Mouse (Mus musculus): Measurements from ENCODE around the gene Far1.
A peak's percentile ranks its signal among the peaks of the same experiment; 100 is the strongest.

The Far1 gene

DNA sequence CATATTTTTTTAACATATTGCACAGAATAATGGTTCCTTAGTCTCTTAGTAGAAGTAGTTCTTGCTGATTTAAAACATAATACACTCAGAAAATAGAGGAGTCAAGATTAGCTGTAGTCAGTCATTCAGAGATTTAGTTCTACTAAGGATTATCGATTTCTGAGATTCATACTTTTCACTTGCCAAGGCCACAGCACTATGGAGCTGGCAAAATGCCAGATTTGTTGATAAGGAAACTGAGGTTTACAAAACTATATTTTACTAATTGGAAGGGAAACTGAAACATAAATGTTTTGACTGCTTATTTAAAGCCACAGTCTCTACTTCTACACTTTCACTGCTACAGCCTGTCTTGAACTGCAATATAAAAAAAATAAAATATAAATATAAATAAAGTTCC is 53.3 kb downstream of the Far1 start:
- no peak for DNase-seq (ENCODE audit: extremely low spot score, low read depth, low spot score)

DNA sequence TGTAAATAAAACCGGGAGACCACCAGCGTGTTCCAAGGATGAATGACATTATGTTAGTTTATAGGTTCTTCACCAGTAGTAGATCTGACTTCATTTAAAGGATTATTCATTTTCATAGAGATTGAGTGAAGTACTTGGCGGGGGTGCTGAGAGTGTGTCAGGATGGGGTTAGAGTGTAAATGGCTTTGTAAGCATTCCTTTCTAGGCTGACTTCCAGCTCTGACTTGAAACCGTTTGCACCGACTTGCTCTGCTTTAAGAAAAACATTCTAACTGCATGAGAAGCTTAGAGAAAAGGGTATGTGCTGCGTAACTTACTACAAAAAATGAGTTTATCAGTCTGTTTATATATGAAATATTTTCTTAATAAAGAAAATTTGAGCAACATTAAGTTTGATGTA is 57.5 kb downstream of the Far1 start:
- no peak for DNase-seq (ENCODE audit: extremely low spot score, low read depth, low spot score)

DNA sequence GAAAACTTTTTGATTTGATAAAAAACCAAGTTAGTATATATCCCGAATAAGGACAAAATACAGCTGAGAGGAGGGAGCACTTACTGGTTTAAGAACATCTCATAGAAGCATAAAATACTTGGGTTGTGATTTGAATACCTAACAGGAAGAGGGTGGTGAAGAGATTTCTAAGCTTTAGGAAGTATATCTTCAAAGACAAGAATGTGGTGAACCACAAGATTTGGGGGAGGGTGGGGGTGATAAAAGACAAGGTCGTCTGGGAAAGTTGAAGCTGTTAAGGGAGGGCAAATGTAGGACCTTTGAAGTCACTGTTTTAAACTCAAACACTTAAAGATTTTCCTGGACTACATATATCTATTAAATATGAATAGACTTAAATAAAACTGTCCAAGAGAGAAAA is 59.1 kb downstream of the Far1 start:
- DNase-seq (ENCODE audit: extremely low spot score, low read depth, low spot score) = no peak

DNA sequence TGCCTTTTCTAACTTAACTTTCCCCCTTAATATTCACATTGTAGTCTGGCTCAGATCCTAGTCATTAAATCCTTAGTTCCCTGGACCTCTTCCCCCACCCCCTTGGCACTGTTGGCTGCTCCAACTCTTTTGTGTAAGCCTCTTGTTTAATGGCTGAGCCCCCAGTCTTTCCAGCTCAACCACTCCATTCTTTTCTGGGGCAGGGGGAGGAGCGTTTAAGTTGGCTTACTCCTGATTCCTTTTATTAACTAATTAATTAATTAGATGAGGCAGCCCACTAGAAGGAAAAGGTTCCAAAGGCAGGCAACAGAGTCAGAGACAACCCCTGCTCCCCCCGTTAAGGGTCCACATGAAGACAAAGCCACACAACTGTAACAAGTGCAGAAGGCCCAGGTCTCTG is 68.5 kb downstream of the Far1 start:
- no peak for DNase-seq (ENCODE audit: extremely low spot score, low read depth, low spot score)

DNA sequence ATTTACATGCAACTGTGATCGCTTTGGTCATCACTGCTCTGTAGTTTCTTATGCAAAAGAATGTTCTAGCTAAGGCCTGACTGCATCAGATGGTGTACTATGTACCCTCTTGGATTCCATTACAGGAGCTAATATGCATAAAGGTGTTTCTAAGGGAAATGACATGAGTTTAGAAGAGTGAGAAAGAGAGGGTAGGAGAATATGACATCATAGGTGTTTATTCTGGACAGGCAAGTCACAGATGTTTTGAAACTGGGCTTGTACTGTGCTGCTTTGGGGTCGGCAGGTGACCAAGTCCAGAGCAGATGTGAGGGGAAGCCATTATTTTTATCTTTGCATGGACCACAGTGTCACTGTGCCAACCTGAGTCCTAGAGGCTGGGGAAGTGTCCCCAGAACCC is 75.6 kb downstream of the Far1 start:
- DNase-seq (ENCODE audit: extremely low spot score, low read depth, low spot score) = no peak

DNA sequence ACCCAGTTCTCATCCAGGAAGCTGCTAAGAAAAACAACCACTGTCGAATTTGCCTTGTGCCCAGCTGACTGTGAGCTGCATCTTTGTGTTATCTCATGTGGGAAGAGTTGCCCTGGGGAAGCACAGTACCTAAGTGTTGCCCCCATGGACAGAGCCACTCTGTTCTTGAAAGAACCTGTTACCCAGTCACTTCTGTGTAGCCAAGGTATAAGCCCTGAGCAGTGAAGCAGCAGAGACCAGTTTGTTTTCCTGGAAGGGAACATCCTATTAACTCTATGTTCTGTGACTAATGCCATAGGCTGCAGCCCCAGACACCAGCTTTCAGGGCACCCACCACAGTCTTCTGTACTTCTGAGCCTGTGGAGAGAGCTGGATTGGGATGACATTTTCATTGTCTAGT is 76.7 kb downstream of the Far1 start:
- DNase-seq (ENCODE audit: extremely low spot score, low read depth, low spot score) = no peak

DNA sequence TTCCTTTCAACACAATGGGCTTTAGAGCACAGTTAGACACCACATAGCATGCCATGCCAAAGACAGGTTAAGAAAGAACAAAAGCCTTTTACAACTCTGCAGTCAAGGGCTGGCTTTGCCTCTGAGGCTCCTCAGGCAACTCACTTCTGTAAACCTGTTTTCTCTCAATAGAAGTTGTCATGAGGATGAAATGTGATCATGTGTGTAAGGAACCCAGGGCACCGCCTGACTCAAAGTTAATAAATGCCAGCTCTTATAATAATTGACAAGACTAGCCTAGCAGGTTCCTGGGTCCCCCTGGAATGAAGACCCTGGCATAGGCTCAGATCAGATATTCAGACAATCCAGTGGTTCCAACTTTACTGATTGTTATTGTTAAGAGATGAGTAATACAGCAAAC is 77.5 kb downstream of the Far1 start:
- no peak for DNase-seq (ENCODE audit: extremely low spot score, low read depth, low spot score)

DNA sequence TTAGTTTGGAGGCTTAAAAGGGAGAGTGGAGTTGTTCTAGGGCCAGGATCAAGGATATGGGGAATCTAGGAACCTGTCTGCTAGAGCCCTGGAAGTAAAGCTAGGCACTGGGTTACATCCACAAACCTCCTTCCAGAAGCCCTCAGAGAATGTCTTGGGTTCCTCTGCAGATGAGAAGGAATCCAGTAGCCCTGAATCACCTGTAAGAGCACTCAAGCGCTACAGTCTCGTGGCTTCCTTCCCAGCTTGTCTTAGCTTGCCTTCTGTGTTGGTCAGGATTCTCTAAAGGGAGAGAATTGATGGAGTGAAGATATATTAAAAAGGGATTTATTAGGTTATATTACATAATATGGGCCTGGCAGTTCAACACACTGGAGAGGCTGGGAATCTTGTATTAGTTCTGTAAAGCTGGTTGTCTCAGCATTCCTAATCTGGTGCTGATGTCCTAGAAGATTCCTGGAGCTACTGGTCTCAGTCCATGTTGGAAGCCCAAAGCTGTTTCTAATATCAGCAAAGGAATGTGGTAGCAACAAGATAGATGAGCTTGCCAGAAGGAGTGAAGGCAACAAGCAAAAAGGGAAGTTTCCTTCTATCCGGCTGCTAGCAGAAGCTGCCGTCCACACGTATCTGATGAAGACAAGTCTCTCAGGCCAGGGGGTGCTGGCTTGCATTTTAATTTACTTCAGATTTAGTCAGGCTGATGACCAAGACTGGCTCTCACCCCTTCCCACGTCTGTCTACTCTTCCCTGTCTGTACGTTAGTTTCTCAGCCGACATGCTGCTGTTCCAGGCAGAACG is 78.1 kb downstream of the Far1 start:
- no peak for DNase-seq (ENCODE audit: extremely low spot score, low read depth, low spot score)

DNA sequence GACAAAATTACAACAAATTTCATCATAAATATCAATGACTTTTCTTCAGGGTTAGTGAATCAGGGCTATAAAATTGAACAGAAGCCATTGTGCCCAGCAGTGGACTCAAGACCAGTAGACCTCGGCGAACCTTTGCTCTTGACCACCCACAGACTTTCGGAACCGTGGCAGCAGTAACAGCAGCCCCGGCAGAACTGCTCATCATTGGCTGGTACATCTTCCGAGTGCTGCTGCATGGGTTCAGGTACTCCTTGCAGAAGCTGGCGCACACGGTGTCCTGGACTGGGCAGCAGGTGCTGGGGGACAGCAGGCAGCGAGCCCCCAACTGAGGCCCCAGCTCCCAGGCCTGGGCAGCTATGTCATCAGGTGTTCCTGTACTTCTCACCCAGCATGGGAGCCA is 79.1 kb downstream of the Far1 start:
- DNase-seq (ENCODE audit: extremely low spot score, low read depth, low spot score) = no peak

DNA sequence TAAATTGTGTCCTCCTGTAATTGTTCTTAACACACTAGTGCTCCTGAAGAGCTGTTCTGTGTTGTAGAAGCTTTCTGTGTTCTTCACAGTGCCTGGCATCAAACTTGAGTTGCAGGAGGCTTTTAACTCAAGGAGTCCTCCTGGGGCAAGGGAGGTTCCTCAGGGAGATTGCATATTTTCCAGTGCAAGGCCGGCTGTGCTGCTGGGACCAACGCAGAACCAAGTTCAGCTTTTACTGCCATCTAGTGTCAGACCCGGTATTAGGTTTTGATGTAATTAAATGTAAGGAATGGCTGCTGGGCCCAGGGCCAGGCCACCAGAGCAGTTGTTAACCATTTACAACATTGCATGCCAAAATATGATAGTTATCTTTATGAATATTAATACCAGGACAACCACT is 80.7 kb downstream of the Far1 start:
- peak; percentile 47 for DNase-seq (ENCODE audit: extremely low spot score, low read depth, low spot score)

DNA sequence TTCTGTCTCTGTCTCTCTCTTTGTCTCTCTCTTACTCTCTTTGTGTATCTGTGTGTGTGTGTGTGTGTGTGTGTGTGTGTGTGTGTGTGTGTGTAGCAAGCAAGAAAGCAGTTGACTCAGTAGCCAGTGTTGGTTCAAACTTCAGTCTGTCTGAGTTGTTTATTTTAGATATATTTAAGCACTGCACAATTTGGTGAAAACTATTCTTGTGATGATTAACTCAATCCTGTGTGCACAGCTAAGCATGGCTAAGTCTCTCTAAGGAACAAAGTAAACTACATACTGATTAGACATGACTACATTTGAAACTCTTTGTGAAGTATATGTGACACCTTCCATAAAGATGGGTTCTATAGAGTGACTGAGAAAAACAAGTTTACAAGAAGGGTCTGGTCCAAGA is 83.6 kb downstream of the Far1 start:
- no peak for DNase-seq (ENCODE audit: extremely low spot score, low read depth, low spot score)

DNA sequence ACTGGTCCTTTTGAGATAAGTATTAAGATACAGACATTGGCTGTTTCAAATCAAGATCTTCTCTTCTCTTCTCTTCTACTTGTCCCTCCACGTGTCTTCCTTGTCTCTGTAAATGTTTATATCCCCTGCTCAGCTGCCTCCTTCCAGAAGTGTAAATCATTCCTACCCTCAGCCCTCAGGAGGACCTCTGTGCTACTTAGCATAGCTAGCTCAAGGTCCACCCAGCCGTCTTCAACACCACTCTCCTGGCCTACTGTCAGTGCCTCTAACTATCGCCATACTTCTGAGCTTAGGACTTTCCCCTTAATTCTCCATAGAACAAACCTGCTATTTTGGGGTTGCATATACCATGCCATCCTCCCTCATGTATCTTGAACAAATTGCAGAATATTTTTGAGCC is 88.2 kb downstream of the Far1 start:
- DNase-seq (ENCODE audit: extremely low spot score, low read depth, low spot score) = no peak

DNA sequence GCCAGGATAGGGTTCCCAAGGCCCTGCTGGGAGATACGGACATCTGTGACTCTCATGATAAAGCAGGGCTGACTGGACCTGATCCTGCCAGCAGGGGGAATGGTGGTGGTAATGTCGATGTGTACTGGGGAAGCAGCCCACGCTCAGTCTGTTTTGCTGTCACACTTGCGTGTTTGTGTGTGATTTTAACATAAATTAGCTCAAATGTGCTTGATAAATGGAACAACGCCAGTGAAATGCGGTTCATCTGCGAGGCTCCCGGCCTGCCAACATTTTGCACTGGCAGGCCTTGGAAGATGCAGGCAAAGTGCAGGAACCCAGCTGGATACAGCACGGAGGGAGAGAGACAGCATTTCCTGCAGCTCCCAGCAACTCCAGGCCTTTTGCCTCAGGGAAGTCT is 94.3 kb downstream of the Far1 start:
- DNase-seq (ENCODE audit: extremely low spot score, low read depth, low spot score) = no peak

DNA sequence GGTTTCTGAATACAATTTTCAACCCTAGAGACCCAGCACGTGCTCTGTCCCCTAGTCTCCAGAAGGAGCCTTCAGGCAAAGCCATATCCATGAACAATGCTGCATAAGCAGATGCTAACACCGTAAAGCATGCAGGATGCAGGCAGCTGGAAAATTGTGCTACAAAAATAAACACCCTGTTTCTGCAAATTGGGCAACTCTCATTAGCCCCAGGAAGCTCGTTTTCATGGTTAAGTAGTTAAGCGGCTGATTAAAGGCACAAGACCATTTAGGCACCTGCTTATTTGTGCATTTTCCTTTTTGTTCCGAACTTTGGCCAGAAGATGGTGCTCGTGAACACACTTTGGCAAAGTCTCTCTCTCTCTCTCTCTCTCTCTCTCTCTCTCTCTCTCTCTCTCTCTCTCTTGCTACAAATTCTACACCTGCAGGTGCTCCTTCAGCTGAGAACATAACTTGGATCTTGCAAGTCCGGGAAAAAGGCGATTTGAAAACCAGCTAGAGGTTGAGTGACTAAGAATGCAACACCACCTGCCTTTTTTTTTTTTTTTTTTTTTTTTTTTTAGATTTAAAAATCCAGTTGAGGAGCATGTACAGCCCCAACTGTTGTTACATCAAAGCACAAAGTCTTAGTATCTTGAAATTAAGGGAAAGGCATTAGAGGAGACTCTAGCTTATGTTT is 95.5 kb downstream of the Far1 start:
- DNase-seq (ENCODE audit: extremely low spot score, low read depth, low spot score) = peak; percentile 52

DNA sequence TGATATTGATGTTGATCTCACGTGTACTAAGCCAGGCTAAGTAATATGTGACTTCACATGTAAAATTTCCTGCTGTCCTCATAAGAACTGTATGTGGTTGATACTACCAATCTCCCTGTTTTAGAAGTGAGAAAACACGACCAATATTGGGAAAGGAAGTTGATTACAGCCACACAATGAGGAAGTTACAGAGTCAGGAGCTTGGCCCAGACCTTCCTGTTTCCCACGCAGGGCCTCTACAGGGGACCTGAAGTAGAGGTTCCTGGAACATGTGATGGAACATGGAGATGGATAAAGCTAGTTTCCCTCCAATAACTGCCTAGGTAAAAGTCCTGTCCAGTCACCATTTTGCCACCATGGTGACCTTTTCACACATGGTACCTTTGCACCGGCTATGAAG is 99.0 kb downstream of the Far1 start:
- DNase-seq (ENCODE audit: extremely low spot score, low read depth, low spot score) = no peak

DNA sequence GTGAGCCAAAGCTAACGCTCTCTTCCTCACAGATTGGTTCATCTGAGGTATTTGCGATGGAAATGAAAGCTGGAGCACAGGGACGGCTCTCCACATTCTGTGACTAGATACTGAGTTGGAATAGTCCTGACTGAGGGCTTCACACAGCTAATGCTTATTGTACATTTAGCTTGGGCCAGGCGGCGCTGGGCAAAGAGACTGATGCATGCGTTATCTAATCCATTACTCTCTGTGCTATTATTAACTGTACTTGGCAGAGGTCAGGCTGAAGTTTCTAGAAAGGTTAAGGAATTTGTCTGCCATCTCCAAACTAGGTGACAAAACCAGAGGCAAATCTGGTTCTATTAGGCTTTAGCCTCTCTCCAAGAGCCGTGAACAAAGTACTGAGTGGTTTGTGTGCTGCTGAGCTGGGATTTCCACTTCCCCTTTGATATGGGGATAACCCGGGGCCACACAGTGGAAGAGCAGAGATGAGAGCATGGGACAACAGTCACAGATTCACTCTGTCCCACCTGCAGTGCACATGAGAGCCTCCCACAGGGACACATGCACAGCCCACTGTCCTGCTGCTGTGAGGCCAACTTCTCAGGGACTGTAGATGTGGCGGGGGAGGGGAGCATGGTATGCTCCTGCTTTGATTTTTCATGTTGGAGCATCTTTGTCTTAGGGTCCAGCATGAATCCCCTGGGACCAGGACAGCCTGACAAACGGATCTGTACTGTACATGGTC is 100.7 kb downstream of the Far1 start:
- no peak for DNase-seq (ENCODE audit: extremely low spot score, low read depth, low spot score)

DNA sequence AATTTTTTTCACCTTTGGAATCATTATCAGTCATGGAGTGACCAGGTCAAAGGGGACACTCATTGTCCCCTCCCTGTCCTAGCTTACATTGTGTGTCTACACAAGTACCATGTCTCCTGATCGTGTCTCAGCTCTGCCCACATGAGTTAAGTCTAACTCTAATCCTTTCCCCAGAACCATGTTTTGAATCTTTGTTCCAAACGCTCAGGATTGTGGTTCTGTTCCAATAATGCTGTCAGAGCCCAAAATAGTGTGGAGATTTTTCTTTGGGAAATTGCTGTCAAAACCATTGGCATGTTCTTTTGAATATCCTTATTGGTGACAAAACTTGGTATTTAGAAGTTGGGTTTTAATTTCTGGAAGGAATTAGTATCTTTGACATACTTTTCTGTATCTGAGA is 105.5 kb downstream of the Far1 start:
- DNase-seq (ENCODE audit: extremely low spot score, low read depth, low spot score) = no peak

DNA sequence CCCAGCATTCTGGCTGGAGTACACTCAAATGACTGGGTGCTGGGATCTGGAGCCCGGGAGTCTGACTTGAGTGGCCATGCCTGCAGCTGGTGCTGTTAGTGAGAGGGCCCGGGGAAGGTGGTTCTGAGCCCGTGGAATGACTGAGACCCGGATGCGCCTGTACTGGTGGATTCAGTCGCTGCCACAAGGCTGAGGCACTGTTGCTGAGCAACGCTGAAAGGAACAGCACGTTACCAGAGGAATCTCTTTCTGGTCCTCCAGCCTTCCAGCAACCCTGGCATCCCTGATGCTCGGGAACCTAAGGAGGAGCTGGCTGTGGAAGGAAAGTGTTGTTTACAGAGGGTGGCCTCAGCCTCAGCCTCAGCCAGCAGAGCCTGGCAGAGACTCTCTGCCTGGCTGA is 106.1 kb downstream of the Far1 start:
- no peak for DNase-seq (ENCODE audit: extremely low spot score, low read depth, low spot score)

Data from hindlimb bud, embryonic 11.5 days (tissue).